Mouse (Mus musculus) hindbrain, postnatal 0 days (tissue): ENCODE results near the gene Cox6a2. TPM values are rescaled to one million over a fixed set of nuclear protein-coding genes. Genes with fewer than 3 reads are reported as not detected.

Experiments used
- ATAC-seq: fragments of 200-750 bp; cut with Nextera tagmentation; 2 replicates; pipeline ENCODE4 v1.8.0; 2017; ENCODE audit warnings: mild to moderate bottlenecking, moderate TSS enrichment, moderate library complexity
- DNase-seq: peaks from one replicate; pipeline ENCODE4 v3.0.0-alpha.2; 2015; ENCODE audit warnings: low spot score
- H3K27ac ChIP-seq: fragments of 300-500 bp; sonication (generic); 2 replicates; pipeline ENCODE4 v1.5.1; 2014; ENCODE audit warnings: mild to moderate bottlenecking
- H3K27me3 ChIP-seq: fragments of 300-500 bp; sonication (generic); 2 replicates; pipeline ENCODE4 v1.6.1; 2014; ENCODE audit warnings: low read length, mixed read lengths; ENCODE audit not compliant: insufficient read depth
- H3K36me3 ChIP-seq: fragments of 300-500 bp; sonication (generic); 2 replicates; pipeline ENCODE4 v1.6.1; 2014; ENCODE audit warnings: low read length, mixed read lengths; ENCODE audit not compliant: insufficient read depth
- H3K4me1 ChIP-seq: fragments of 300-500 bp; sonication (generic); 2 replicates; pipeline ENCODE4 v1.6.1; 2014; ENCODE audit warnings: antibody characterized with exemption, low read length, mixed read lengths; ENCODE audit not compliant: insufficient read depth
- H3K4me2 ChIP-seq: fragments of 300-500 bp; sonication (generic); 2 replicates; pipeline ENCODE4 v1.6.1; 2014; ENCODE audit warnings: low read depth, mild to moderate bottlenecking, low read length, moderate library complexity, mixed read lengths
- H3K4me3 ChIP-seq: fragments of 300-500 bp; sonication (generic); 2 replicates; pipeline ENCODE4 v1.5.1; 2014; ENCODE audit warnings: low read length
- H3K9ac ChIP-seq: fragments of 300-500 bp; sonication (generic); replicated peaks from 2 replicates; pipeline ENCODE4 v1.6.1; 2014; ENCODE audit warnings: mild to moderate bottlenecking, low read length, moderate library complexity, mixed read lengths
- H3K9me3 ChIP-seq: fragments of 300-500 bp; sonication (generic); 2 replicates; pipeline ENCODE4 v1.6.1; 2016; ENCODE audit warnings: low read length, mixed read lengths
- CTCF ChIP-seq: IDR thresholded peaks from 2 replicates; pipeline ENCODE4 v1.5.1; 2016; ENCODE audit warnings: antibody characterized with exemption, control low read depth, low read depth
- WGBS: fragments of 180-500 bp; shearing (Covaris S2); extraction: QIAGEN DNeasy Blood & Tissue Kit; methylation state at CpG from one replicate; pipeline ENCODE4 v1.1.7; 2014; 5-methylcytosine and 5-hydroxymethylcytosine counted together
- polyA plus RNA-seq: library from polyadenylated mRNA; unstranded; fragments of >200 nt; fragmentation: Nextera tagmentation; extraction: Ambion mirVana; gene quantifications from 2 replicates; pipeline ENCODE4 v1.2.1, GENCODE M21; 2015
- total RNA-seq: library from RNA; depleted of rRNA; stranded (reverse); fragments of >200 nt; gene quantifications from 2 replicates; pipeline ENCODE4 v1.2.3, GENCODE M21; 2014; rRNA removed

The Cox6a2 gene
- total RNA-seq (not detected in 2 replicates), polyA plus RNA-seq (0.83 and 0.93 TPM in 2 replicates)

- Histone ChIP-seq H3K36me3 (no peaks in the 10 kb centered on the region), H3K4me3 (no peak within 1 kb of the TSS), H3K9ac (no peak within 1 kb of the TSS), H3K4me2 (no peak within 1 kb of the TSS), H3K9me3 (no peaks in the 10 kb centered on the region), H3K27ac (no peak within 1 kb of the TSS), H3K27me3 (no peaks in the 10 kb centered on the region), H3K4me1 (no peaks in the 10 kb centered on the region)
- ATAC-seq: no peak
- no peak for TF ChIP-seq CTCF
- no peak for DNase-seq
- WGBS: 84% methylated on average over 6 of the region's 6 CpGs
Observed at GRCm38 (mm10) chr7:128206152-128206551, at the start of gene Cox6a2. TSS of gene Cox6a2 (minus strand) at chr7:128206387.

DNA sequence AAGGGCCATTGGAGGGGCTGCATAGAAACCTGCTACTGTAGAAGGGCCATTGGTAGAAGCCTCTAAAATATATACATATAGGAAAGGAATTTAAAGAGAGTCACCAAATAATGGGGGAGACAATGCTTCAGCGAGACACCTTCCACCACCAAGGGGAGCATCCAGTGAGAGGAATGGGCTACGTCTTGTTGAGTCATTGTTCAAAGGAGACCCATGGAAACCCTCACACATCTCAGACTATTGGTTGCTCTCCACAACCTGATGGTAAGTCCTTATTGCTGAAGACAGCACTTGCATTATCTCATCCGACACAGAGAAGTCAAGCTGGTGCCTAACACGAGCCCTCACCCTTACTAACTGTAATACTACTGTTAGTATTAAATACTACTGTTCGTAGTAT lies 49.6 kb upstream of the Cox6a2 start:
- Histone ChIP-seq H3K9ac (no peak overlapping the region), H3K4me1 (peaks cover 6% of the 10 kb centered on the region; the same call in 1 of the 2 replicates), H3K27ac (no peak overlapping the region), H3K4me2 (no peak overlapping the region), H3K36me3 (no peaks in the 10 kb centered on the region), H3K9me3 (no peaks in the 10 kb centered on the region), H3K27me3 (no peaks in the 10 kb centered on the region), H3K4me3 (no peak overlapping the region)
- no peak for DNase-seq
- 90% methylated on average over 5 of the region's 5 CpGs for WGBS
- TF ChIP-seq CTCF: no peak
- ATAC-seq: no peak

GRCm38 (mm10) chr7:128254978-128255377 lies 48.8 kb upstream of the Cox6a2 start:
- TF ChIP-seq CTCF: no peak
- WGBS: 65% methylated on average over 2 of the region's 2 CpGs
- no peak overlapping the region for H3K27ac ChIP-seq
- H3K4me3 ChIP-seq: no peak overlapping the region
- no peaks in the 10 kb centered on the region for H3K27me3 ChIP-seq
- no peaks in the 10 kb centered on the region for H3K9me3 ChIP-seq
- ATAC-seq (no peak), DNase-seq (no peak)
- H3K9ac ChIP-seq: no peak overlapping the region
- no peak overlapping the region for H3K4me2 ChIP-seq
- H3K4me1 ChIP-seq: peaks cover 6% of the 10 kb centered on the region; the same call in 1 of the 2 replicates
- no peaks in the 10 kb centered on the region for H3K36me3 ChIP-seq

GRCm38 (mm10) chr7:128252609-128253008 lies 46.4 kb upstream of the Cox6a2 start:
- 10% methylated on average over 24 of the region's 24 CpGs for WGBS
- no peak for TF ChIP-seq CTCF
- peak overlapping the region; percentile 30; the same call in 1 of the 2 replicates for H3K9ac ChIP-seq
- no peaks in the 10 kb centered on the region for H3K9me3 ChIP-seq
- peak overlapping the region; percentile 30 for H3K4me3 ChIP-seq
- peak overlapping the region; percentile 56 for H3K4me2 ChIP-seq
- 0 out of 2 replicates have a peak, but pooled peaks have one; percentile 27 for ATAC-seq
- H3K36me3 ChIP-seq: no peaks in the 10 kb centered on the region
- H3K27me3 ChIP-seq: no peaks in the 10 kb centered on the region
- H3K4me1 ChIP-seq: peaks cover 6% of the 10 kb centered on the region; the same call in 1 of the 2 replicates
- no peak overlapping the region for H3K27ac ChIP-seq
- peak; percentile 37 for DNase-seq

GRCm38 (mm10) chr7:128251946-128252345 lies 45.8 kb upstream of the Cox6a2 start:
- Histone ChIP-seq H3K36me3 (no peaks in the 10 kb centered on the region), H3K9me3 (no peaks in the 10 kb centered on the region), H3K4me2 (peak overlapping the region; percentile 56), H3K4me3 (no peak overlapping the region), H3K27ac (no peak overlapping the region), H3K27me3 (no peaks in the 10 kb centered on the region), H3K4me1 (peaks cover 6% of the 10 kb centered on the region; the same call in 1 of the 2 replicates), H3K9ac (no peak overlapping the region)
- ATAC-seq: no peak
- no peak for TF ChIP-seq CTCF
- DNase-seq: no peak
- WGBS: 48% methylated on average over 12 of the region's 12 CpGs

- peaks cover 10% of the 10 kb centered on the region; the same call in 1 of the 2 replicates for H3K4me1 ChIP-seq
- DNase-seq: no peak
- H3K4me2 ChIP-seq: no peak overlapping the region
- no peak for ATAC-seq
- WGBS: 76% methylated on average over 5 of the region's 5 CpGs
- peaks cover 3% of the 10 kb centered on the region; the same call in 1 of the 2 replicates for H3K36me3 ChIP-seq
- TF ChIP-seq CTCF: no peak
- H3K27me3 ChIP-seq: no peaks in the 10 kb centered on the region
- H3K9ac ChIP-seq: no peak overlapping the region
- no peaks in the 10 kb centered on the region for H3K9me3 ChIP-seq
- H3K27ac ChIP-seq: no peak overlapping the region
- no peak overlapping the region for H3K4me3 ChIP-seq
Observed at GRCm38 (mm10) chr7:128249998-128250397, 43.8 kb upstream of the Cox6a2 start.
